Mouse (Mus musculus): Measurements from ENCODE around the gene Ngfr.

DNA sequence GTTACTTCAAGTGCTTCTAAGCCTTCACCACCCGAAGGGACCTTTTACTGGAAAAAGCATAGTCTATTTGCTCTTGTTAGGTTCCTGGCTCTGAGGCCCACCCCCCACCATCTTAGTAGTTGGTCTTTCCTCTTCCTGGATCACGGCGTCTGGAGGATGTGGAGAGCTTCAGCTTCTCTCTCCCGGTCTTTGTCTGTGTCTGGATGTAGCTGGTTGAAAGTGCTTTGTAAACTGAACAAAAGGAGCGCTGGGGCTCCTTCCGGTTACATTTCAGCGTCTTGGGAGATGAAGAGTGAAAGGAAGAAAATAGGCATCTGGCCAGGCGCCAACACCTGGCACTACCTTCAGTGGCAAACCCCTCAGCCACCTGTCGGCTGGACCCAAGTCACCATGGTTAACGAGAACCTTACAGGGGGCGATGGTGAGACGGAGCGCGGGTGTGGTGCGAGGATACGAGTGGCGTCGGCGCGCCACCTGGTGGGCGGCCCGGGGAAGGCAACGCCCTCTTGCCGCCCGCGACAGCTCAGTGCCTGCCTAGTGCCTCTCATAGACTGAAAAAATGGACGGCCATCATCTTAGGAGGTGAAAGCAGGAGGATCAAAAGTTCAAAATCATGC is 67.0 kb downstream of the Ngfr start:
- TF ChIP-seq POLR2A (IDR thresholded peaks at IDR 0.05; ENCODE audit: borderline replicate concordance, extremely low read depth, insufficient read depth, insufficient read length, poor library complexity, severe bottlenecking) (no peak), CTCF (IDR thresholded peaks at IDR 0.05; ENCODE audit: borderline replicate concordance, extremely low read depth, insufficient read depth, insufficient read length) (peak; percentile 97)
